Mouse (Mus musculus): Measurements from ENCODE around the gene Rgs14. TPM values are rescaled to one million over a fixed set of nuclear protein-coding genes. Genes with fewer than 3 reads are reported as not detected.
A peak's percentile ranks its signal among the peaks of the same experiment; 100 is the strongest.

Gene Rgs14
- total RNA-seq, 2 experiments from 2014 or later: 7.9 to 14.7 TPM

DNA sequence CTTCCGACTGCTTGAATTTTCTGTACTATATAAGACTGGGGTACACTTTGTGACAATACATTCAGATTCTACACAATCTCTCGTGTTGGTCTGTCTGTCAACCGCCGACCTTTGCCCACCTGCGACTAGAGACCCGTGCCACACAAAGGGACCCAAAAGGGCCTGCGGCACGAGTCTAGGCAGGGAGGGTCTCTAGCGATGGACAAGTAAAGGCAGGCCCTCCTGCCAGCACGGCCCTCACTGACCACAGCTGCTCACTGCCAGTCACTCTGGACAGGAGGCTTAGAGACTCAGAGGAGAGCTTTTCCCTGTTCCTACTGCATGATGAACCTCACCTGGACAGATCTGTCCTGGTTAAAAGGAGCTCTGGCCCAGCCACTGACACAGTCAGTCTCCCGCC is 27.1 kb upstream of the Rgs14 start:
- no peak for ATAC-seq (replicated peaks; ENCODE audit: low FRiP score, poor library complexity, severe bottlenecking)

DNA sequence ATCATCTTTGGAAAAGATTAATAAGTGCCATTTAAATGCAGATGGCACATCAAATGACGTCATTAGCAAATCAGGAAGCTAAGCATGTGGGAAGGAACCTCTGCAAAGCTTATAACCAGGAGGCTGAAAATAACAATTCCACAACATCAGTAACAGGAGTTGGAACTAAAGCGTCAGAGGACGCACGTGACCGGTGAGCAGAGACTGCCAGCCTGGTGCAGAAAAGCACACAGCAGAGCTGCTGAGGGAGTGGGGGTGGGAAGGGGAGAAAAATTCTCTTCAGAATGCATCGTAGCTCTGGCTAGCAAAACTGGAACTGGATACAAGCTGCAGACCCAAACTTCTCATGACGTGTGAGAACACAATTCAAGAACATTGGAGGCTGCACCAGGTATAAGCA is 25.2 kb upstream of the Rgs14 start:
- no peak for ATAC-seq (replicated peaks; ENCODE audit: low FRiP score, poor library complexity, severe bottlenecking)

DNA sequence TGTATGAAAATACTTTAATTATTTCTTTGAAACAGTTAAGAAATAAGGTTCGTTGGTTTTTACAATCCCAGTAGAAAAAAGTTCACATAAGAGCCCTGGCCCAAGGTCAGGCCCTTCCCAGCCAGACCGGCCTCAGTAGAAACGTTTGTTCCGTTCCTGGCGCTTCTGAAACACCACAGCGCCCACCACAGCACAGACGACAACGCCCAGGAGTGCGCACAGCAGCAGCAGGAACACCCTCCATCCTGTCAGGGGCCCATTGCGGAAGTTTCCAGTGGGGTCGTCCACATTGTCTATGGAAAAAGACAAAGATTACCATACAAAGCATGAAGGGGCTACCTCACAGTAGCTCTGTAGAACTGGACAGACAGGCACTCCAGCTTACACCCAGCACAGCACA is 22.8 kb upstream of the Rgs14 start:
- no peak for ATAC-seq (replicated peaks; ENCODE audit: low FRiP score, poor library complexity, severe bottlenecking)

DNA sequence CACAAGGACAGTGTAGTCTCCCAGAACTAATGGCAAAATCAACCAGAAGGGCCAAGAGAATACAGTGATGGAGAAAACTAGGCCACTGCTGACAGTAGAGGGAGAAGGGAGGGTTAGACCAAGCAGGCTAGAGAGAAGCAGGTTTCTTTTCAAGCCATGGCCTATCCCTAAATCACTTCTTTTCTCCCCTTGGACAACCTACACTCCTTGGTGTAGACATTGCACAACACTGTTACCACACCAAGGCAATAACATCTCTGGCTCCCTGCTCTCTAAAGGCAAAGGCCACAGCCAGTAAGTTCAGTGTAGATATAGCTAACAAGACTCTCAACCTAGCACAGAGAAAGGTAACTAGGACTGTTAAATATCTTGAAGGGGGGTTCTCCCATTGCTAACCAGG is 8.4 kb upstream of the Rgs14 start:
- no peak for ATAC-seq (replicated peaks; ENCODE audit: low FRiP score, poor library complexity, severe bottlenecking)

DNA sequence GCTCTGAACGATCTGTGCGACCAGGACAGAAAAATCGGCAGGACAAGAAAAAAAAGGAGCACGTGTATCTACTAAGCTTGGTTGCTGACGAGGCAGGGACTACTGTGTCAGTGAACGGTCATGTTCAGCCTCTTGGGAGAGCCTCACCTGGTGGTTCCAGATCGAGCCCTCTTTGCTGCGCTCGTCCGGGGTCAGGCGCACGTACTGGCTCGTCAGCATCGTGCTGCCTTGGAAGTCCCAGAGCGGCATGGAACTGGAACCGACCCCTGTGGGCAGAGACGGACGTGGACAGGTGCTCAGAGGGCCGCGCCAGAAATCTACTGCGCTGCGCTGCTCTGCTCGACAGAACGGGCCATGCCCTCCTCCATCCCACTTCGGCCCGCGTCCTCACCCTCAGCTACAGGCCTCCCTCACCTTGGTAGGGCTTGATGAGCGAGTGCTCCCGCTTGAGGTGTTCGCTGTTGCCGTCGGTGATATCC is 7.5 kb upstream of the Rgs14 start:
- peak; percentile 31 for ATAC-seq (replicated peaks; ENCODE audit: low FRiP score, poor library complexity, severe bottlenecking)

DNA sequence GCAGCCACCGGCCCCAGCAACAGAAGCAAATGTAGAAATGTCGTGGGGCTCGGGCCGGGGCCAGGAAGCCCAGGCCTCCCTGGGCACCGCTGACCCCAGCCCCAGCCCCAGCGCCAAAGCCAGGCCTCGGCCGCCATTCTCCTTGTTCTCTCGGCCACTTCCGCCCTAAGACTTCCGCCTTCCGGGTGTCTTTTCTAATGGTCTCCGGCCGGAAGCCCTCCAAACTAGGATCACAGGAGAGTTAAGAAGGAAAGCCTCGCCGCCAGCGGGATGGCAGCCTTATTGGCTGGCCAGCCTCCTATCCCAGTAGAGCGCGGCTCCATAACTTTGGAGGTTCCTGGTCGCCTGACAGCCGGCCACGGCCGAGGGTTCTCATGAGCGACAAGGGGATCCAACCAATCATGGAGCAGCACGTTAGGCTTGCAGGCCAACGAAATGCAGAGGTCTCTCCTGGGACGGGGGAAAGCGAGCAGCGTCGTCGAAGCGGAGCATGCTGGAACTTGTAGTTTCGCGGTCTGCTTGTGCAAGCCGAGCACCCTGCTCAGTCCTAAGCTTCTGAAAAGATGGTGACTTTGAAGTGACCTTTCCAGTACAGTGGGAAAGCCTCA is 7.0 kb upstream of the Rgs14 start, which contains the start of gene Lman2:
Lman2 (minus strand) TSS at position 331 of the 608 bp plus-strand sequence.
- ATAC-seq (replicated peaks; ENCODE audit: low FRiP score, poor library complexity, severe bottlenecking): peak; percentile 94

DNA sequence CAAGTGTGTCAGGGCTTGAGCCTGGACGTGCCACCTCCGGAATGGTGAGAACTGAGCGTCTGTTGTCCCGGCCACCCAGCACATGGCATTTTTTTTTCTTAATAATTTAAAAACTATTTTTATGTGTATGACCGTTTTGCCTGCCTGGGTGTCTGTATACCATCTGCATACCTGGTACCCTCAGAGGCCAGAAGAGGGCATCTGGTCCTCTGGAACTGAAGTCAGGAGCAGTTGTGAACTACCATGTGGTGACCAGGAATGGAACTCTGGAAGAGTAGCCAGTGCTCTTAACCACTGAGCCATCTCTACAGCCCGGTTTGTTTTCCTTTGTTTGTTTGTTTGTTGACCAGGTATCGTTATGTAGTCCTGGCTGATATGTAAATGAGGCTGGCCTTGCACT is 1.1 kb upstream of the Rgs14 start:
- no peak for ATAC-seq (replicated peaks; ENCODE audit: low FRiP score, poor library complexity, severe bottlenecking)

DNA sequence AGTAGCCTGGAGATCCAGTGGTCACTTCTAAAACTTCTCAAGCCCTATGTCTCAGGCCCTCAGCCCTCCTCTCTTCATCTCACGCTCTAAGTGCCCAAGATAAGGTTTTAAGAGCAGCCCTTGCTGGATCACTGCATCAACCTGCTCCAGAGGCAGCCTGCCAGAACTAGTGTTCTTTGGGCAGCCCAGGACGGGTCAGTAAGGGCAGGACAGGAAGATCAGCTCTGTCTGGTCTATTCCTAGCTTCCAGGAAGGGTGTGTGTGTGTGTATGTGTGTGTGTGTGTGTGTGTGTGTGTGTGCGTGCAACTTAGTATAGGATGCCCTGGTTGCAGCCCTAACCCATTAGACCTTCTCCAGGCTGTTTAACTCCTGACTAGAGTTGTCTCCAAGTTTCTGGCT is 702 bp downstream of the Rgs14 start:
- peak; percentile 49 for ATAC-seq (replicated peaks; ENCODE audit: low FRiP score, poor library complexity, severe bottlenecking)

DNA sequence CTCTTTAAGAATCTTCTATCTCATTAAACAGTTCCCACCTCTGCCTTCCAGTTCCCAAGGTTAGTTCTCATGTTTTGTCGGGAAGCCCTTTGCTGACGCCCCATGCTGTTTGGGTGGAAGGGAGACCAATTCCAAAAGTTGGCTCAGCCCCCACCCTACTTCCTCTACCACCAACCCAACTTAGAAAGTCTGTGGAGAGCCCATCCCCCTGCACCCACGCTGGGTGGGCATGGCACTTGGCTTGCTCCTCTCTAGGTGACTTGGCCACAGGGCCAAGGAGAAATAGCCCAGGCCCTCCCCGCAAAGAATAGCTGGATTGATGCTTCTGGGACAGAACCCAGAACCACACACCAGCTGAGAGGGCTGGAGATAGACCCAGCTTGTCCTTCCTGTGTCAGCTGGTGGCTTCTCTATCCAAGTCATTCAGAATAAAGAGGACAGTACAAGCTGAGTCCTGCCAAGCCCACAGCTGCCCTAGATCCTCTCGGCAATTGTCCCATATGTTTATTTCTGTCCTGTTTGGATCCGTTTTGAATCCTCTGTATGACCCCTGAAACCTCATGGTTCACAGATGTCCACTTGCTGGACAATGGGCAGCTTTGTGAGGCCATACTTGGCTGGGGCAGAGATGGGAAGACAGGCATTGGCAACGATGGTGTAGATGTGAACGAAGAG is 1.6 kb downstream of the Rgs14 start:
- ATAC-seq (replicated peaks; ENCODE audit: low FRiP score, poor library complexity, severe bottlenecking): no peak

DNA sequence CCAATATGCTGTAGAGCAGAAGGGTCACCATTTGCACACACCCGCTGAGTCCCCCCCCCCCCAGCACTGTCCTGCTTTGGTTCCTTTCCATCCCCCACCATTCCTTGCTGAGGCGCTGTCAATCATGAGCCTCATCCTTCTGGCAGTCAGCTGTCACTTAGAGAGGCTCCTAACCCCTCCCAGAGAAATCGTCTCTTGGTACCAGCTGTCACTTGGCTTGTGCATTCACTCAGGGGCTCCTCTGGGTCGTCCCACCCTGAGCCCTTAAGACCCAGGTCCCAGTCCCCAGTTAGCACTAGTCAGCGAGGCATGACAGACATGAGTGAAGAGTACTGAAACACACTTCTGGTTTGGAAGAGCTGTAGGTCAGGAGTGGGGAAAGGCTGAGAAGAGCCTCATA is 2.2 kb downstream of the Rgs14 start:
- ATAC-seq (replicated peaks; ENCODE audit: low FRiP score, poor library complexity, severe bottlenecking): no peak

DNA sequence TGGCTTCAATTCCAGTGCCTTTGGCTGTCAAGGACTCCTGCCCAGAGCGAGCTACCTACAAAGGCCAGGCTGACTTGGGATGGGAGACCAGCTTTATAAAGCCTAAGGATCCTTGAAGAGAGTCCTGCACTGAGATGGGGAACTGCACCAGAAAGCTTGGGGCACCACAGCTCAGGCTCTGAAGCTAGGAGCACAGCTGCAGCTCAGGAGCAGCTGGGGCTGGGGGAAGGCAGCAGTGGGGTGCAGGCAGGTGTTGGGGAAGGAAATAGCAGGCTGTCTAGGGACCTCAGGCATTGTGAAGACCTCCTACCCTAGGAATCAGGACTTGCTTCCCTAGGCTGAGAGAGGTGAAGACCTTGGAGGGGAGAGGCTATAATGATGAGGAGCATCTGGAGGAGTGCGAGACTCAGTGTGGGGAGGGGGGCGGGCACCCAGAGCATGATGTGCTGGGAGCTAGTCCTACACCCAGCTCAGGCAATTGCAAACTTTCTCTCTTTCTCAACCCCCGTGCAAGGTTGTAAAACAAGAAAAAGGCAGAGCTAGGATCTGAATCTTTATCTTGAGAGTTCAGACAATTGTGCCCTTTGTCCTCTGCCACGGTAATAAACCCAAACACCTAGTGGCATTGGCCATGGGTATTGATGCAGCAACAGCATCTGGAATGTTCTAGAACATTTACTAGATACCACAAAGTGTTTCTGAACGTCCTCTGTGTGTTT is 4.8 kb downstream of the Rgs14 start:
- no peak for ATAC-seq (replicated peaks; ENCODE audit: low FRiP score, poor library complexity, severe bottlenecking)

DNA sequence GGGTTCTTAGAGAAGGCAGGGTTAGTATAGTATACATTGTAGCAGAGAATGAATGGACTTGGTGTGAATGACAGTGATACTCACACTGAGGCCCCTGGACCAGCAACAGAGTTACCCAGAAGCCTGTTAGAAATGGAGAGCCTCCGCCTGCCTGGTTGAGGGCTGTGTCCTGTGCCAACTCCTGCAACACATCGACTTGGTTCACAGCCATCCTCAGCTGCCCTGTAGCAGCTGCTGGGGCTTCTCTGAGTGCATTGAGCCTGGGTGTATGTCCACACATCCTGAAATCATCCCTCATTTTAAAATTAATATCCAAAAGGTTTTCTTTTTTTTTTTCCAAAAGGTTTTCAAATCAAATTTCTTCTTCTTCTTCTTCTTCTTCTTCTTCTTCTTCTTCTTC is 6.3 kb downstream of the Rgs14 start:
- ATAC-seq (replicated peaks; ENCODE audit: low FRiP score, poor library complexity, severe bottlenecking): no peak

DNA sequence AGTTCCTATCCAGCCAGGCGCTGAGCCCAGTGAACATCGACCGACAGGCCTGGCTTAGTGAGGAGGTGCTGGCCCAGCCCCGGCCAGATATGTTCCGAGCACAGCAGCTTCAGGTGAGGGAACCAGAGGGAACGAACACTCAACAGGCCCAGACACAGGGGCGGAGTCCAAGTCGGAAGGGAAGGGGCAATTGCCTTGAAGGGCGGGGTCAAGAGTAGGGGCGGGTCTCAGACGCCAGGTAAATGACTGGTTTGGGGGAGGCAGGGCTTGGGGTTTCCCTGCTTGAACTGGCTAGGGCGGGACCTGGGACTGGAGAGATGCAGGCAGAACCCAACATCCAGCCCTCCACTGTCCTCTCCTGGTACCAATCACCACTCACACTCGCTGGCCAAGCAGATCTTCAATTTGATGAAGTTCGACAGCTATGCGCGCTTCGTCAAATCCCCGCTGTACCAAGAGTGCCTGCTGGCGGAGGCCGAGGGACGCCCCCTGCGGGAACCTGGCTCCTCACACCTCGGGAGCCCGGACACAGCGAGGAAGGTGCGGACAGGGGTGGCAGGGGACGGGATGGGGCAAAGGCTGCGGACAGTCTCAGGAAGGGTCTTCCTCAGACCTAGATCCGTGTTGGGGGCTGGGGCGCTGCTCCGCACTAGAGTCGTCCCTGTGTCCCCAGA is 9.5 kb downstream of the Rgs14 start:
- no peak for ATAC-seq (replicated peaks; ENCODE audit: low FRiP score, poor library complexity, severe bottlenecking)

DNA sequence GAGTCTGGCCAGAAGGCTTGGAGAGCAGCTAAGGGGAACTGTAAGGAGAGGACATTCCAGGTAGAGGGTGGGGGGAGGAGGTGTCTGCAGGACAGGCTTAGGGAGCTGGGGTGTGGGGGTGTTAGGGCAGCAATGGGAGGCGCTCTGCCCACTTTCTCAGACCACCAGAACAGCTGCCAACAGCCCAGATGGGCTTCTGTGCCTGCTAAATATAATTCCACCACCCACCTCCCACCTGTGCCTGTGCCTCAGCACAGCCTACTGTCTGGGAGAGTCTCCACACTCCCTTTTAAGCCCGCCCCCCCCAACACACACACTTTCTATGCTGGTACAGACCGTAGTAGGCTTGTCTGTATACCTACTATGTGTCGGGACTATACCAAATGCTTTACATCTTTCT is 12.3 kb downstream of the Rgs14 start:
- no peak for ATAC-seq (replicated peaks; ENCODE audit: low FRiP score, poor library complexity, severe bottlenecking)

DNA sequence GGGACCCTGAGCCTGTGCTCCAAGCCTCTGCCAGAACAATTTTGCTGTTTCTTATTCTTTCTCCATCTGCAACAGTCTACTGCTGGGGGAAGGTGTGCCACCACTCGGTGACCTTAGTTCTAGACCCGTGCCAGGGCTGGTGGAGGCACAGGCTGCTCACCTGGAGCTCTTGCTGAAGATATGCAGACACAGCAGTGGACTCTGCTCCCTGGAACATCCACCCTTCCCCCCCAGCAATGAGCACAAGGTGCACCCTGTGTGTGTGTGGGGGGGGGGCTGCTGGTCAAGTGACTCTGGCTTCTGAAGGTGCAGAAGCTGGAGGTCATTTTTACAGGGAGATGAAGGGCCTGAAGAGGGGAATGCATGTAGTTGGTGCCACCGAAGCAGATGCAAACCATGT is 21.1 kb downstream of the Rgs14 start:
- ATAC-seq (replicated peaks; ENCODE audit: low FRiP score, poor library complexity, severe bottlenecking): no peak

DNA sequence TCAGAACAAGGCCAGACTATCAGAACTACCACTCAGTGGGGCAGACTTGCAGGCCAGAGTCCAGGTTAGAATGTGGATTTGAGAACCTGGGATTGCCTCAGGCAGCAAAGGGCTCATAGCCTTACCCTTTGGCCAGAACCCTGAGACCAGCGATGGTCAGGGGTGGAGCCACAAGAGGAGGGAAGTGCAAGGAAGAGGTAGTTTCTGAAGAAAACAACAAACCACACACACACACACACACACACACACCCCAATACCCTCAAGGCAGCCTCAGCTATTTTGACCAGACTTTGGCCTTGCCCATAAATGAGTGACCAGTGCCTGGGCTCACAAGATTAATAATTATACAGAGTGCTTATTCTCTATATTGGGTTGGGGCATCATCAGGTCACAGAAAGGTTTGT is 22.1 kb downstream of the Rgs14 start:
- ATAC-seq (replicated peaks; ENCODE audit: low FRiP score, poor library complexity, severe bottlenecking): no peak

DNA sequence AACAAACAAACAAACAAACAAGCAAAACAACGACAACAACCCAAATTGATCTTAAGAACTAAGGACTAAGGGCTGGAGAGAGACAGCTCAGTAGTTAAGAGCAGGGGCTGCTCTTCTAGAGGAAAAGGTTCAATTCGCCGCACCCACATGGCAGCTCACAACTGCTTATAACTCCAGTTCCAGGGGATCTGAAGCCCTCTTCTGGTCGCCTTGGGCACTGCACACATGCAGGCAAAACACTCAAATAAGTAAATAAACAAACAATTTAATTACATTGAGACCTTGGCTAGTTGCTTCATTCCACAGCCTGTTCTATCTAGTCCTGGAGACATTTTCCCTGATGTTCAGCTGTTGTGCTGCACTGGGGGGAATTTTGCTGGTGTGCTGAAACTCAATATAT is 23.4 kb downstream of the Rgs14 start:
- peak; percentile 78 for ATAC-seq (replicated peaks; ENCODE audit: low FRiP score, poor library complexity, severe bottlenecking)

DNA sequence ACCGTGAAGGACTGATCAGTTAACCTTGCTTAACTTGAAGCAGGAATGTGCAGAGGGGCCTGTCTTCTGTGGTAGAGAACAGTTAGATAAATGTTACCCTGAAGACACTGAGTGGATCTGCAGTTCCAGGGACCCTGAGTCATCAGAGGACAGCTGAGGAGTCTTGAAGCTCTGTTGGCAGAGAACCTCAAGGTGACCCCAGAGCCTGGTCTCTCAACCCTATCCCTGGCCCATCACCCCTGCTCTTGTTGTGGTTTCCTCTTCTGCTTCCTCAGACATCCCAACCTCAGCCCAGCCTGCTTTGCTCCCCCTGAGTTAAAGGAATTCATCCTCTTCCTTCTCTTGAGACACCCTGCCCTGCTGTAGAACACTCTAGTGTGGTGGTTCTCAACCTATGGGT is 28.6 kb downstream of the Rgs14 start, which contains the start of gene Slc34a1:
Slc34a1 (plus strand) TSS at position 100 of the 400 bp plus-strand sequence.
- ATAC-seq (replicated peaks; ENCODE audit: low FRiP score, poor library complexity, severe bottlenecking): no peak

DNA sequence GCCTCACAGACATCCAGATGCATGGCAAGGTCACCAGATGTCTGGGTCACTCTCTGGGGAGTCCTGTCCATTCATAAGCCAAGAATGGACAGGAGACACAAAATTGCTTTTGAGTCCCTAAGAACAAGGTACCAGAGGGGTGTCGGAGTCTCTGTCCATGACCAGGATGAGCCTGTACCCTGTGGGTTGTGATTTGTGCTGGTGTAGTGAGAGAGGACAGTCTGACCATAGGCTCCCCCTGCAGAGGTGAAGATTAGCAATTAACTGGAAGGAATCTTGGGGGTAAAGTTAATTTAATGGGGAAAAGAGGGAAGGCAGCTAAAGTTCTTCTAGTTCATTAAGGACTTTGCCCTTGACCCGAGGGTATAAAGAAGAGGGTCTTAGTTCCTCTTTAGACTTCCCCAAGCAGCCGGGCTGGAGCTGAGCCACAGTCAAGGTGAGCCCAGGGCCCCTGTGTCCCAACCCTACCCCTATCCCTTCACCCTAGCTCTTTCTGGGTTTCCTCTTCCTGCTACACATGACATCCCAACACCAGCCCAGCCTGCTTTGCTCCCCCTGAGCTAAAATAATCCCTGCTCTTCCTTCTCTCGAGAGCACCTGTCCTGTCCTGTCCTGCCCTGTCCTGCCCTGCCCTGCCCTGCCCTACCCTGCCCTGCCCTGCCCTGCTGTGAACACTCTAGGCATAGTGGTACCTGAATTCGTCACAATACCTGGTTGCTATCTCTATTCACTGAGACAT is 29.9 kb downstream of the Rgs14 start:
- no peak for ATAC-seq (replicated peaks; ENCODE audit: low FRiP score, poor library complexity, severe bottlenecking)

DNA sequence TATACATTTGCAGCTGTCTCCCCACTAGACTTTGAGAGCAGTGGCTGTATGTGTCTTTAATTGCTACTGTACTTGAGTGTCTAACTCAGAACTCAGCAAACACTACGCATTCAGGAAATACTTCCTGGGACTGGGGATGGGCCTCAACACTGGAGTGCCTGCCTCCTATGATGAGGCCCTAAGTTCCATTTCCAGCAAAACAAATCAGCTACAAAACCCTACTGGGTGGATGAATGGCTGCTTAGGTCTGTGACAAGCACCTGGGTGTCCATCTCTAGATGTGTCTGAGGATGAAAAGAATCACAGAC is 30.5 kb downstream of the Rgs14 start:
- no peak for ATAC-seq (replicated peaks; ENCODE audit: low FRiP score, poor library complexity, severe bottlenecking)
